8 mouse cellular contexts compared by ENCODE assay signal in genomic region chr4:154022407-154022806, GRCm38 (mm10). TPM values are rescaled to one million over a fixed set of nuclear protein-coding genes. Genes with fewer than 3 reads are reported as not detected.
DNase-seq lines count a peak whose midpoint lies in the region; ATAC-seq and TF ChIP-seq lines count a peak whose summit lies in the region.

No protein-coding gene starts in this region.

- ATAC-seq in hindbrain, embryonic 16.5 days, result peak; percentile 31; the same call in 1 of the 2 replicates
- ATAC-seq in hindbrain, embryonic 13.5 days (ENCODE audit: low FRiP score), result no peak
- no peak for ATAC-seq in intestine, embryonic 15.5 days

- peaks cover 41% of the 10 kb centered on the region for H3K36me3 ChIP-seq in hindbrain, embryonic 16.5 days (ENCODE audit: control insufficient read depth, insufficient read depth, low read length)
- H3K36me3 ChIP-seq in hindbrain, embryonic 13.5 days, result peaks cover 49% of the 10 kb centered on the region
- peaks cover 37% of the 10 kb centered on the region for H3K36me3 ChIP-seq in intestine, embryonic 15.5 days

- H3K4me3 ChIP-seq in hindbrain, embryonic 16.5 days (ENCODE audit: low read length), result no peak overlapping the region
- no peak overlapping the region for H3K4me3 ChIP-seq in hindbrain, embryonic 13.5 days
- H3K4me3 ChIP-seq in embryonic fibroblast, embryonic 13.5 days (ENCODE audit: insufficient read depth, low read length), result no peak overlapping the region
- H3K4me3 ChIP-seq in intestine, embryonic 15.5 days (replicated peaks), result no peak overlapping the region
- no peak overlapping the region for H3K4me3 ChIP-seq in lung, adult 2 months (replicated peaks; ENCODE audit: extremely low read depth, low read depth, low read length)

- H3K27me3 ChIP-seq in hindbrain, embryonic 16.5 days (replicated peaks; ENCODE audit: control insufficient read depth, insufficient read depth, low read length), result peaks cover 5% of the 10 kb centered on the region; the same call in 1 of the 2 replicates
- H3K27me3 ChIP-seq in hindbrain, embryonic 13.5 days, result peaks cover 35% of the 10 kb centered on the region
- H3K27me3 ChIP-seq in intestine, embryonic 15.5 days (replicated peaks), result no peaks in the 10 kb centered on the region

- TF ChIP-seq POLR2A in embryonic fibroblast, embryonic 13.5 days (IDR thresholded peaks at IDR 0.05; ENCODE audit: low read depth, low read length), result no peak
- peak; percentile 28; the same call in 1 of the 2 replicates for TF ChIP-seq POLR2A in lung, adult 2 months (IDR thresholded peaks at IDR 0.05; ENCODE audit: borderline replicate concordance, extremely low read depth, low read depth, low read length)

- H3K4me1 ChIP-seq in hindbrain, embryonic 16.5 days (ENCODE audit: control insufficient read depth, insufficient read depth, low read depth, low read length), result peaks cover 13% of the 10 kb centered on the region
- peaks cover 37% of the 10 kb centered on the region for H3K4me1 ChIP-seq in hindbrain, embryonic 13.5 days (replicated peaks)
- no peaks in the 10 kb centered on the region; the same call in 1 of the 2 replicates for H3K4me1 ChIP-seq in embryonic fibroblast, embryonic 13.5 days (ENCODE audit: control insufficient read depth, insufficient read depth, low read length)
- H3K4me1 ChIP-seq in intestine, embryonic 15.5 days (replicated peaks), result peaks cover 39% of the 10 kb centered on the region
- peaks cover 21% of the 10 kb centered on the region; the same call in 1 of the 2 replicates for H3K4me1 ChIP-seq in lung, adult 2 months (ENCODE audit: control insufficient read depth, insufficient read depth, low read length)

- no peak overlapping the region for H3K9ac ChIP-seq in hindbrain, embryonic 16.5 days (ENCODE audit: low read depth, low read length)
- H3K9ac ChIP-seq in hindbrain, embryonic 13.5 days, result no peak overlapping the region
- 0 out of 2 replicates have a peak overlapping the region, but pooled peaks have one; percentile 8 for H3K9ac ChIP-seq in intestine, embryonic 15.5 days

- peak overlapping the region; percentile 6; the same call in 1 of the 2 replicates for H3K27ac ChIP-seq in hindbrain, embryonic 16.5 days (ENCODE audit: low read depth, low read length)
- H3K27ac ChIP-seq in hindbrain, embryonic 13.5 days, result no peak overlapping the region
- 0 out of 2 replicates have a peak overlapping the region, but pooled peaks have one; percentile 13 for H3K27ac ChIP-seq in embryonic fibroblast, embryonic 13.5 days (ENCODE audit: insufficient read depth, low read length)
- peak overlapping the region; percentile 82 for H3K27ac ChIP-seq in intestine, embryonic 15.5 days

- WGBS in hindbrain, embryonic 16.5 days, result 78% methylated on average over 4 of the region's 4 CpGs
- WGBS in hindbrain, embryonic 13.5 days, result 77% methylated on average over 4 of the region's 4 CpGs
- WGBS in intestine, embryonic 15.5 days, result 72% methylated on average over 4 of the region's 4 CpGs
- 48% methylated on average over 4 of the region's 4 CpGs for WGBS in lung, adult 2 months

- no peaks in the 10 kb centered on the region for H3K9me3 ChIP-seq in hindbrain, embryonic 16.5 days (ENCODE audit: control insufficient read depth, low read length)
- no peaks in the 10 kb centered on the region for H3K9me3 ChIP-seq in hindbrain, embryonic 13.5 days
- H3K9me3 ChIP-seq in intestine, embryonic 15.5 days, result no peaks in the 10 kb centered on the region; the same call in 1 of the 2 replicates

- no peak overlapping the region for H3K4me2 ChIP-seq in hindbrain, embryonic 16.5 days (ENCODE audit: low read length)
- H3K4me2 ChIP-seq in hindbrain, embryonic 13.5 days, result no peak overlapping the region
- H3K4me2 ChIP-seq in intestine, embryonic 15.5 days (replicated peaks), result 0 out of 2 replicates have a peak overlapping the region, but pooled peaks have one; percentile 78

- no peak for TF ChIP-seq CTCF in embryonic fibroblast, embryonic 13.5 days (IDR thresholded peaks at IDR 0.05; ENCODE audit: borderline replicate concordance, insufficient read depth, low read length)
- no peak for TF ChIP-seq CTCF in lung, adult 2 months (IDR thresholded peaks at IDR 0.05; ENCODE audit: insufficient read depth, low read length)

- DNase-seq in lung, adult 2 months, result peak; percentile 73
- no peak for DNase-seq in thymus, postnatal 4 days
- DNase-seq in right cerebral cortex, postnatal 36 days (ENCODE audit: low spot score in 2 of 2), result no peak
- DNase-seq in retina, postnatal 1 day, result no peak

RNA-seq across cellular contexts. Expression of gene Smim1, which starts 3.6 kb away (rescaled TPM):
- polyA plus RNA-seq in hindbrain, embryonic 16.5 days (2015; fragmentation: Nextera tagmentation; extraction: Ambion mirVana), result 13.9 and 14.9 TPM in 2 replicates
- 7.3 and 8.1 TPM in 2 replicates for polyA plus RNA-seq in hindbrain, embryonic 13.5 days (2015; fragmentation: Nextera tagmentation; extraction: Ambion mirVana)
- 26.4 and 28.7 TPM in 2 replicates for polyA plus RNA-seq in embryonic fibroblast, embryonic 13.5 days (2011; ENCODE audit: insufficient read length, low read depth, missing spikeins)
- 124 and 154 TPM in 2 replicates for polyA plus RNA-seq in intestine, embryonic 15.5 days (2015; fragmentation: Nextera tagmentation; extraction: Ambion mirVana)
- 102 and 121 TPM in 2 replicates for polyA plus RNA-seq in lung, adult 2 months (2012; rRNA removed)

RNA-seq across cellular contexts. Expression of gene Lrrc47, which starts 10.9 kb away (rescaled TPM):
- polyA plus RNA-seq in hindbrain, embryonic 16.5 days (2015; fragmentation: Nextera tagmentation; extraction: Ambion mirVana), result 12.8 and 15.8 TPM in 2 replicates
- 20.3 and 24.4 TPM in 2 replicates for polyA plus RNA-seq in hindbrain, embryonic 13.5 days (2015; fragmentation: Nextera tagmentation; extraction: Ambion mirVana)
- 40.4 and 41.8 TPM in 2 replicates for polyA plus RNA-seq in embryonic fibroblast, embryonic 13.5 days (2011; ENCODE audit: insufficient read length, low read depth, missing spikeins)
- 22.3 and 23.3 TPM in 2 replicates for polyA plus RNA-seq in intestine, embryonic 15.5 days (2015; fragmentation: Nextera tagmentation; extraction: Ambion mirVana)
- 55.5 and 57.4 TPM in 2 replicates for polyA plus RNA-seq in lung, adult 2 months (2012; rRNA removed)

RNA-seq across cellular contexts. Expression of gene Ccdc27, which starts 20.1 kb away (rescaled TPM):
- not detected in 2 replicates for polyA plus RNA-seq in hindbrain, embryonic 16.5 days (2015; fragmentation: Nextera tagmentation; extraction: Ambion mirVana)
- polyA plus RNA-seq in hindbrain, embryonic 13.5 days (2015; fragmentation: Nextera tagmentation; extraction: Ambion mirVana), result not detected in 2 replicates
- polyA plus RNA-seq in embryonic fibroblast, embryonic 13.5 days (2011; ENCODE audit: insufficient read length, low read depth, missing spikeins), result not detected in 2 replicates
- polyA plus RNA-seq in intestine, embryonic 15.5 days (2015; fragmentation: Nextera tagmentation; extraction: Ambion mirVana), result not detected in 2 replicates
- not detected in 2 replicates for polyA plus RNA-seq in lung, adult 2 months (2012; rRNA removed)

RNA-seq across cellular contexts. Expression of gene Cep104, which starts 47.4 kb away (rescaled TPM):
- 16.5 and 17.1 TPM in 2 replicates for polyA plus RNA-seq in hindbrain, embryonic 16.5 days (2015; fragmentation: Nextera tagmentation; extraction: Ambion mirVana)
- 16.1 and 19.9 TPM in 2 replicates for polyA plus RNA-seq in hindbrain, embryonic 13.5 days (2015; fragmentation: Nextera tagmentation; extraction: Ambion mirVana)
- 11.4 and 16.0 TPM in 2 replicates for polyA plus RNA-seq in embryonic fibroblast, embryonic 13.5 days (2011; ENCODE audit: insufficient read length, low read depth, missing spikeins)
- 10.8 and 11.0 TPM in 2 replicates for polyA plus RNA-seq in intestine, embryonic 15.5 days (2015; fragmentation: Nextera tagmentation; extraction: Ambion mirVana)
- polyA plus RNA-seq in lung, adult 2 months (2012; rRNA removed), result 19.1 and 20.8 TPM in 2 replicates

RNA-seq across cellular contexts. Expression of gene Dffb, which starts 47.5 kb away (rescaled TPM):
- polyA plus RNA-seq in hindbrain, embryonic 16.5 days (2015; fragmentation: Nextera tagmentation; extraction: Ambion mirVana), result 8.5 and 9.6 TPM in 2 replicates
- polyA plus RNA-seq in hindbrain, embryonic 13.5 days (2015; fragmentation: Nextera tagmentation; extraction: Ambion mirVana), result 10.1 and 12.5 TPM in 2 replicates
- polyA plus RNA-seq in embryonic fibroblast, embryonic 13.5 days (2011; ENCODE audit: insufficient read length, low read depth, missing spikeins), result 6.1 and 7.7 TPM in 2 replicates
- polyA plus RNA-seq in intestine, embryonic 15.5 days (2015; fragmentation: Nextera tagmentation; extraction: Ambion mirVana), result 14.1 and 15.3 TPM in 2 replicates
- polyA plus RNA-seq in lung, adult 2 months (2012; rRNA removed), result 11.8 and 14.3 TPM in 2 replicates
